Mouse (Mus musculus): ENCODE measurements at regions not wholly inside any gene's neighbourhood (a gene's known extent, or its start where the extent isn't known, plus 50 kb on each side); places are given as distances from the start of the nearest gene placed in this dataset.

GRCm38 (mm10) chr5:54888172-54888571 lies 889.9 kb downstream of the Stim2 start:
- H3K4me2 ChIP-seq (ENCODE audit: low read depth, low read length, severe bottlenecking), result no peak overlapping the region

DNA sequence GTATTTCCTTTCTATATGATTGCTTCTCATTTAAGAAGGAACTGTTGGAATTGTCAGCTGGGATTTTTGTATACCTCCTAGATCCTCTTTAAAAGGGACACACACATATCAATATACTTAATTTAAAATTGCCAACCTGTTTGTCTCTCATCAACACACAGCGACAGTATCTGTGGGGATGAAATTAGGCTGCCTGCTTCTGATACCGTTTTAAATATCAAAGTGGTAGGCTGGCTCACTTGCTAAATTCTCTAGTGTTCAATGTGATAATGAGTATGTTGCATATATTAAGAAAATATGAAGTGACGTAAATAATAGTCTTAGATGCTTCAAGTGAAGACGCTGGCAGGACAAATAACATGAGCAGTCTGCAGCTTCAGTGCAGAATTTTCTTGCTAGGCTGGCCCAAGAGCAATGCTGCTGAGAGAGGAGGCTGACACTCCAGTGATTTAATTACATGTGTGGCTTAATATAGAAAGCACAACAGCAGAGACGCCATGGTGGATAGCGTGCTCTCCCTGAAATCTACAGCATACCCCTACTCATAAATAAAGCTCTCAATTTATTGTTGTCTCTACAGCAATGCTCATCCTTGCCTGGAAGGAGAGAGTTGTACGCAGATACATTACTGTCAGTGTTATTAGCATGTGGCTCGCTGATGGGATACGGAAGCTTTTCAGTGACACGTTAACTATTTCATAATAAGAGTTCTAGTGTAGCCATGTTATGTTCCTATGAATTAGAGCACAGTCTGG lies 896.4 kb downstream of the Stim2 start:
- no peak for DNase-seq (ENCODE audit: low spot score)
- no peaks in the 10 kb centered on the region for H3K9me3 ChIP-seq (ENCODE audit: control insufficient read depth, low read length)
- no peak overlapping the region; the same call in 1 of the 2 replicates for H3K9ac ChIP-seq (ENCODE audit: low read length)
- ATAC-seq (replicated peaks; ENCODE audit: low FRiP score), result 0 out of 2 replicates have a peak, but pooled peaks have one; percentile 36
- no peaks in the 10 kb centered on the region for H3K4me1 ChIP-seq (replicated peaks; ENCODE audit: control insufficient read depth, insufficient read depth, low read length)
- no peak overlapping the region for H3K27ac ChIP-seq (ENCODE audit: low read depth, low read length)
- WGBS, result 81% methylated on average over 10 of the region's 10 CpGs
- H3K36me3 ChIP-seq (ENCODE audit: control insufficient read depth, insufficient read depth, low read length), result no peaks in the 10 kb centered on the region
- no peaks in the 10 kb centered on the region for H3K27me3 ChIP-seq (ENCODE audit: control insufficient read depth, insufficient read depth, low read length)
- no peak overlapping the region for H3K4me3 ChIP-seq (ENCODE audit: low read depth, low read length)
- no peak overlapping the region for H3K4me2 ChIP-seq (ENCODE audit: low read depth, low read length, severe bottlenecking)

More at GRCm38 (mm10) chr5:54888172-54888571, 889.9 kb downstream of the Stim2 start:
- no peaks in the 10 kb centered on the region for H3K9me3 ChIP-seq (ENCODE audit: control insufficient read depth, low read length)
- DNase-seq (ENCODE audit: low spot score), result no peak
- no peak overlapping the region for H3K27ac ChIP-seq (ENCODE audit: low read depth, low read length)
- no peaks in the 10 kb centered on the region for H3K4me1 ChIP-seq (replicated peaks; ENCODE audit: control insufficient read depth, insufficient read depth, low read length)
- no peak for ATAC-seq (replicated peaks; ENCODE audit: low FRiP score)
- no peaks in the 10 kb centered on the region for H3K27me3 ChIP-seq (ENCODE audit: control insufficient read depth, insufficient read depth, low read length)
- no peak overlapping the region for H3K4me3 ChIP-seq (ENCODE audit: low read depth, low read length)
- WGBS, result 83% methylated on average over 2 of the region's 2 CpGs
- H3K9ac ChIP-seq (ENCODE audit: low read length), result no peak overlapping the region
- no peaks in the 10 kb centered on the region for H3K36me3 ChIP-seq (ENCODE audit: control insufficient read depth, insufficient read depth, low read length)
